Mouse (Mus musculus): ENCODE results near the gene Cmtm7.

Gene Cmtm7

GRCm38 (mm10) chr9:114781526-114782212 lies at the start of gene Cmtm7:
TSS of gene Cmtm7 (minus strand) at chr9:114781856.
- DNase-seq (ENCODE audit: low spot score in 2 of 2) = no peak

DNA sequence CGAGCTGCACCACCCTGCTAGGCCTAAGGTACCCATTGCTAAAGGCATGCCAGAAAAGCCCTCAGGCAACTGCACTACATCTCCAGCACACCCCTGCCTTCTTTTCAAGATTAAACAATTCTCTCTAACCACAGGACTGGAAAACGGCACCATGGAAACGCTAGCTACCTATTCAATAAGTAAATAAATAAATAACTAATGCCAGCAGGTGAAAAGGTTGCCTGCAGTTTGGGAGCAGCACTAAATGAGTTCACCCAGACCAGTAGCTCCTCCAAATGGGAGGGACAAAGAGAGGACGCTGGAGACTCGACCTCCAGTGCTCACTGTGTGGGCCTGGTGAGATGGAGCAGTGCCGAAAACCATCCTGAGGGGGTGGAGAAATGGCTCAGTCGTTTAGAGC lies 48.7 kb upstream of the Cmtm7 start:
- no peak for DNase-seq (ENCODE audit: low spot score in 2 of 2)

DNA sequence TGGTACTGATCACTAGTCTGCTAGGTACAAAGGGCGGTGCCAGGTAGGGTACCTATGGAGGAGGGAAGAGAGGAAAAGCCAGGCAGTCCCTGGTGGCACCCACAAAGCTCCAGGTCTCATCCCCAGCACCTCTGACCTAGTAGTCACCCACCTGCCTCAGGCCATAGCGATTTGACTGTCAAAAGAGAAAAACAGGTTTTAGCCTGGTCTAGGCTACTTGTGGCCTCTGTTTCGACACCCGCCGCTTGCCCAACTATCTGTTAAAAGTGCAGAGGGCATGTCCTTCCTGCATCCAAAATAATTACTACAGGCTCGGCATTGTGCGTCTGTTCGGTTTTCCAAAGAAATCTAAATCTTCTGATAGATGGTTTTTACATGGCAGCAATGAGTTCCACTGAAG lies 48.0 kb upstream of the Cmtm7 start:
- DNase-seq (ENCODE audit: low spot score in 2 of 2) = no peak

DNA sequence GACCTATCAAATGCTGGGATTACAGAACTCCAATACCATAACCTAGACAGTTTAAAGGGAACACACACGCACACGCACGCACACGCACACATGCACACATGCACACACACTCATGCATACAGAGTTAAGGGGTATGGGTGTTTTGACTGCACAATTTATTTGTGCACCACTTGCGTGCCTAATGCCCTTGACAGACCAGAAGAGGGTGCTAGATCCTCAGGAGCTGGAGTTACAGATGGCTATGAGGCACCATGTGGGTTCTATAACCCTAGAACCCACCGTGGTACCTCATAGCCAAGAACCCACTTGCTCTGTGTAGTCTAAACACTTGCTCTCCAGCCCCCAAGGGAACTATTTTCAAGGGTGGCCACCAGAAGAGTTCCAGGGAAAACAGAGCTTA lies 46.7 kb upstream of the Cmtm7 start:
- DNase-seq (ENCODE audit: low spot score in 2 of 2) = no peak

- no peak for DNase-seq (ENCODE audit: low spot score in 2 of 2)
Observed at GRCm38 (mm10) chr9:114827242-114827852, 45.7 kb upstream of the Cmtm7 start.

- DNase-seq (ENCODE audit: low spot score in 2 of 2) = no peak
Observed at GRCm38 (mm10) chr9:114824166-114824565, 42.5 kb upstream of the Cmtm7 start.

- DNase-seq (ENCODE audit: low spot score in 2 of 2) = no peak
Observed at GRCm38 (mm10) chr9:114821548-114822289, 40.1 kb upstream of the Cmtm7 start.

DNA sequence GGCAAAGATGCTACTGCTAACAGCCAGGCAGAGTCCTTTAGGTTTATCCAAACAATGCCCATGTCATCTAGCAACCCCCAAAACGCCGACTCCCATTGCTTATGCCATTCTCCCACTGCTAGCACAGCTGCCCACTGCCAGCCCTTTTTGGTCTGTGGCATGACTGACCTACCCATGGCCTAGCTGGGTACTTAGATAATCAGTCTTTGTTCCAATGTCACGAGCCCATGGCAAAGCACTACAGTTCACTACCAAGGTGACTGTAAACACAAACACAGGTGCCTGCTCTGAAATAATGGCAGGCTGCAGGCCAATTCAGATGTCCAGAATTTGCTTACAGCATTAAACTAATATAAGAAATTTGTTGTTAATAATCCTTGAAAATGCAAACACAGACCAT lies 37.3 kb upstream of the Cmtm7 start:
- DNase-seq (ENCODE audit: low spot score in 2 of 2) = no peak

DNA sequence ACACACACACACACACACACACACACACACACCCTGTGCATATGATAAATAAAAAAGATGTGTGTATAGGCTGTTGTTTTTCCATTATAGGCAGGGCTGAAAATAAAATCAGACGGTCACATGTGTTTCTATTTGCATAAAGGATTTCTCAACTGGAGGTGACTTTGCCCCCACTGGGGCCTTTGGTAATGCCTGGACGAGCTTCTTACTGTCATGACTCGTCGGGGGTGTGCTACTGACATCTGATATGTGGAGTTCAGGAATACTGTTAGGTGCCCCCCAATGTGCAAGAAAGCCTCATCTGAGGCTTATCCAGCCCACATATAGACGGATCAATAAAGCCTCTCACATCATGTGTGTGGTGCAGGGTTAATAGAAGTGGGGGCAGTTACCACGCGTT lies 35.4 kb upstream of the Cmtm7 start:
- no peak for DNase-seq (ENCODE audit: low spot score in 2 of 2)

- DNase-seq (ENCODE audit: low spot score in 2 of 2) = no peak
Observed at GRCm38 (mm10) chr9:114816121-114816520, 34.5 kb upstream of the Cmtm7 start.

GRCm38 (mm10) chr9:114815315-114815714 lies 33.7 kb upstream of the Cmtm7 start:
- DNase-seq (ENCODE audit: low spot score in 2 of 2) = no peak

- DNase-seq (ENCODE audit: low spot score in 2 of 2) = no peak
Observed at GRCm38 (mm10) chr9:114812001-114812400, 30.3 kb upstream of the Cmtm7 start.

- DNase-seq (ENCODE audit: low spot score in 2 of 2) = no peak
Observed at GRCm38 (mm10) chr9:114810837-114811236, 29.2 kb upstream of the Cmtm7 start.

DNA sequence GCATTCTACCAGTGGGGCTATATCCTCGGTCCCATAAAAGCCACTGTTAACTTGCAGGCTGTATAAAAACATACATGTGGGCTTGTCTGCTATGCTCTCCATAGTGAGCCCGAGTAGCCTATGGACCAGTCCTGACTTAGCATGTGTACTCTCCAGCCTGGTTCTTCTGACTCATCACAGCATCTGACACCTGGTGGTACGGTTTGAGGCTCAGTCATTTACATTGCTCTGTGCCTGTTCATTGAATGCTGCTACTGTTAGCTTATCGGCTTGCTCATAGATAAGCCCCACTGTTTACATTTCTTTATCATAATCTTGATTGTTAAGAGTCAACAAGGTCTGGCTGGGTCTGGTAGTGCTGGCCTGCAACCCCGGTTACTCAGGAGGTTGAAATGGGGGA lies 27.0 kb upstream of the Cmtm7 start:
- DNase-seq (ENCODE audit: low spot score in 2 of 2) = no peak

DNA sequence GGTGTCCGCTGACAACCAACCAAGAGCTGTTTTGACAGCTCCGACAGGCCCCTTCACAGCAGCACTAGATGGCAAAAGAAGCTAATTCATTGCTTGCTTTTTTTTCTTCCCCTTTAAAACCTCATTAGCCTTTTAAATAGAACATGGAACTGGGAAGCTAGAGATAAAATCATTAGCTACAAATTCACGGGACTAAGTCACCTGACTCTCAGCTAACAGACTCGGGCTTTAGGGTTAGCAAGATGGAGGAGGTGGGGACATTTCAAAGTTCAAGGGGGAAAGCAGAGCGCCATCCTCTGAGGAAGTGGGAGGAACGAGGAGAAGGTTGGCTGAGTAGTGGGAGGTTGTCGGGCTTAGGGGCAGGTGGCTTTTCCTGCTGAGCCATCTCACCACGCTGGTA lies 25.6 kb upstream of the Cmtm7 start:
- no peak for DNase-seq (ENCODE audit: low spot score in 2 of 2)

DNA sequence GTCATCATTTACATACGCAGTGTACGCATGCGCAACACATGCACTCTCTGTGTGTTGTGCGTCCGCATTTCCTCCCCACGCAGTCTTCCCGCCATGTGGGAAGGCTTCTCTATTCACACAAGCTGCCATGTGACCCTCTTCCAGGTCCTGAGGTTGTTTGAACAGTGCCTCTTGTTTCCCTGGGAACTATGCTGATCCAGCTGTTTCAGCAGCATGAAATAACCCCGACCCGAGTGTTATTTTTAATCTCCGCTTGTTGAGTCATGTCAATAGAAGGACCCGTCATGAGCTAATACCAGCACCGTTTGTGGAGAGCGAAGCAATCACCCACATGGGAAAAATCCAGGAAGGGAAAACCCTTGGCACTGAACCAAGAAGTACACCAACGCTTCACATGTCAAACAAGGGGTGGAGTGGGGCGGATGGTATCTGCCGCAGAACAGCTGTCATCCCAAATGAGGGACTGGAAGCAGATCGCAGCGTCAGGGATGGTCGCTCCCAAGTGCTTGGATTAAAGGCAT lies 23.6 kb upstream of the Cmtm7 start:
- peak; percentile 8 to 42 for DNase-seq (ENCODE audit: low spot score in 2 of 2)

GRCm38 (mm10) chr9:114802191-114802590 lies 20.5 kb upstream of the Cmtm7 start:
- no peak for DNase-seq (ENCODE audit: low spot score in 2 of 2)

DNA sequence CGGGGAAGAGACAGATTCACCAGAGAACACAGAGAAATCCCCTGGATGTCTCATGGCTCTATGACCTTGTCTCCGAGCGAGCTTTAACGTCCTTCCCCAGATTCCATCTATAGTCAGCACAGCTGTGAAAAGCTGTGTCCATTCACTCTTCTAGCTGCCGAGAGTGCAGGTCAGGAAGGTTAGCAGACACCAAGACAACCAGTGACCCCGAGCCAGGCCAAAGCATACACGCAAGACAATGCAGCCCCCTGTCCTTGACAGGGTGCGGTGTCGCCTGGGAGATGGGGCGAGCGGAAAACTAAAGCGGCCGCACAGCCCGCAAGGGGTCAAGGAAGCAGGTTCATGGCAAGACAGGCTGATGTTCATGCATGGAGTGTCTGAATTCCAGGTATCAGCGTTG lies 19.6 kb upstream of the Cmtm7 start:
- no peak for DNase-seq (ENCODE audit: low spot score in 2 of 2)

DNA sequence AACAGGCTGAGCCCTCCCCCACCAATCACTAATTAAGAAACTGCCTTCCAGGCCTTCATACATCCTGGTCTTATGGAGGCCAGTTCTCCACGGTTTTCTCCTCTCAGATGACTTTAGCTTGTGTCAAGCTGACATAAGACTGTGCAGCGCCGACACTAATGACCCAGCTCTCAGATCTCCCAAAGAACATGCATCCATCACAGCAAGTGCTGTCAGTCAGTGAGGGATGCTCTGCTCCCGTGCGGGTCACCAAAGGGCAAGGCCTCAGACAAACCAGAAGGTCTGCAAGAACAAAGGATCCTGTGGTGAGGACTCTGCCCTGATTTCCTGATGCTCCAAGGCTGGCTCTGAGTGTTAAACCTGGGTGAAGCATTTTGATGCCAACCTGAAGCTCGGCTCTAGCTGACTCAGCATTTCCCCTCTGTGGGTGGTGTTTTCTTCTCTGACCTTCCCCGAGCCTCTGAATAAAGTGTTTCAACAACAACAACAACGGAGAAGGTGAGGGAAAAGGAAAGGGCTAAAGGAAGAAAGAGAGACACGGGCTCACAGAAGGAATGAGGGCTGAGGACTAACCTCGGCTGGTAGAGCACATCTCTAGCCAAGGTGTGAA lies 17.9 kb upstream of the Cmtm7 start:
- DNase-seq (ENCODE audit: low spot score in 2 of 2) = no peak

DNA sequence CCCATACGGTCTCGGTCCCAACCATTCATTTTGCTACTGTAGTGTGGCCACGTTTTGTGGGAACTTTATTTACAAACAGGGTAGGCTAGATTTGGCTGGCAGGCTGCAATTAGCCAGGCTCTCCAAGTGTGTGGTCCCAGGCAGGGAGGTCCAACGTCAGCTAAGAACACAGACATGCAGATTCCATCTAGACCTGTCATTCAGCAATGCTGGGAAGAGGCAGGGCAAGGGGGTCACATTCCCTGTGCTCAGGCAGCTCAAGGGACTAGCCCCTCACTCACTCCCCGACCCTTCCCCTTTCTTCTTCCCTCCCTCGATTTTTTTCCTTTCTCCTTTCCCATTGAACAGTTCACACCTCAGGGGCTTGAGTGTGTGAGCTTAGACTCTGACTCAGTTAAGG lies 17.2 kb upstream of the Cmtm7 start:
- DNase-seq (ENCODE audit: low spot score in 2 of 2) = no peak

- DNase-seq (ENCODE audit: low spot score in 2 of 2) = peak; percentile 78 to 89
Observed at GRCm38 (mm10) chr9:114797329-114798004, 15.8 kb upstream of the Cmtm7 start.

Measured in frontal cortex, postnatal 25 days (tissue).